Mouse (Mus musculus) liver, postnatal 0 days (tissue): ENCODE measurements around the gene Fcgrt.
A peak's percentile ranks its signal among the peaks of the same experiment; 100 is the strongest.

Experiments
- CTCF ChIP-seq: sonication (generic); IDR thresholded peaks from 2 replicates; pipeline ENCODE4 v1.5.1; 2016; ENCODE audit warnings: antibody characterized with exemption, low read depth
- EP300 ChIP-seq: IDR thresholded peaks from 2 replicates; pipeline ENCODE4 v1.6.1; 2016; ENCODE audit warnings: antibody characterized with exemption, low read depth, mild to moderate bottlenecking

DNA sequence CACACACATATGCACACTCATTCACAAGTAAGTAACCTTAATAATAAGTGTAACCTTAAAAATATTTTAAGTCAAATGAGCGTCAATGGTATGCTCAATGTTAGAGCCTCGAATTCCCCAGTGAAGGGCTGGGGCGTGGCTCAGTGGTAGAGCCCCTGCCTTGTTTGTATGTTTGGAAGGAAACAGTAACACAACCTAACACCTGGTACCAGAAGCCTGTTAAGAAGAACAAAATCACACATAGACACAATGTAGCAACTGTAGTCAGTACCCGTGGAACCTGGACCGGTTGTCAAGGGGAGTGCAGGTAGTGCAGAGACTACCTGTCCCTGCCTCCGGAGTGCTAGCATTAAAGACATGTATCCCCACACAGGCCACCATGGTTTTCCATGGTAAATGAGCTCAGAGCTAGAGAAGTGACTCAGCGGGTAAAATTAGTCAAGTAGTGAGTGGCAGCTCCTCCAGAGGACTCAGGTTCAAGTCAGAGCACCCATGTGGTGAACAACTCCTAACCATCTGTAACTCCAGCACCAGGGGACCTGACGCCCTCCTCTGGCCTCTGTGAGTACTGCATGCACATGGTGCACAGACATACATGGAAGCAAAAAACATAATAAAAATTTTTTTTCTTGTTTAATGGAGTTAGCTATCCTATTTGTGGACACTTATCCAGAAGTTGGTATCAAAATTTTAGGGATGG is 5.0 kb downstream of the Fcgrt start:
- peak; percentile 51 for TF ChIP-seq CTCF
- no peak for TF ChIP-seq EP300
